Mouse (Mus musculus): ENCODE results near the gene Efcab14.

Efcab14 gene

GRCm38 (mm10) chr4:115777627-115778026 is 40.1 kb downstream of the Efcab14 start:
- no peak for DNase-seq (ENCODE audit: low read depth, low spot score)

- DNase-seq (ENCODE audit: low read depth, low spot score) = no peak
Observed at GRCm38 (mm10) chr4:115780269-115780668, 42.7 kb downstream of the Efcab14 start.

- no peak for DNase-seq (ENCODE audit: low read depth, low spot score)
Observed at GRCm38 (mm10) chr4:115780918-115781317, 43.4 kb downstream of the Efcab14 start, which contains the start of gene Tex38. Gene Tex38 (minus strand): TSS chr4:115781018.

- no peak for DNase-seq (ENCODE audit: low read depth, low spot score)
Observed at GRCm38 (mm10) chr4:115782026-115782805, 44.7 kb downstream of the Efcab14 start.

- peak; percentile 57 for DNase-seq (ENCODE audit: low read depth, low spot score)
Observed at GRCm38 (mm10) chr4:115784769-115785510, 47.4 kb downstream of the Efcab14 start, which contains the start of gene Atpaf1. Gene Atpaf1 (plus strand): TSS chr4:115784812.

GRCm38 (mm10) chr4:115785511-115786034 is 48.0 kb downstream of the Efcab14 start:
- DNase-seq (ENCODE audit: low read depth, low spot score) = no peak

GRCm38 (mm10) chr4:115790864-115791263 is 53.3 kb downstream of the Efcab14 start:
- DNase-seq (ENCODE audit: low read depth, low spot score) = no peak

- DNase-seq (ENCODE audit: low read depth, low spot score) = no peak
Observed at GRCm38 (mm10) chr4:115795360-115795759, 57.8 kb downstream of the Efcab14 start.

GRCm38 (mm10) chr4:115799981-115800380 is 62.4 kb downstream of the Efcab14 start:
- DNase-seq (ENCODE audit: low read depth, low spot score) = no peak

- DNase-seq (ENCODE audit: low read depth, low spot score) = no peak
Observed at GRCm38 (mm10) chr4:115812326-115812725, 74.8 kb downstream of the Efcab14 start.

GRCm38 (mm10) chr4:115815606-115816005 is 78.1 kb downstream of the Efcab14 start:
- DNase-seq (ENCODE audit: low read depth, low spot score) = no peak

GRCm38 (mm10) chr4:115820199-115820598 is 82.7 kb downstream of the Efcab14 start:
- no peak for DNase-seq (ENCODE audit: low read depth, low spot score)

- no peak for DNase-seq (ENCODE audit: low read depth, low spot score)
Observed at GRCm38 (mm10) chr4:115820944-115821343, 83.4 kb downstream of the Efcab14 start.

- no peak for DNase-seq (ENCODE audit: low read depth, low spot score)
Observed at GRCm38 (mm10) chr4:115821431-115821830, 83.9 kb downstream of the Efcab14 start.

GRCm38 (mm10) chr4:115821928-115822327 is 84.4 kb downstream of the Efcab14 start:
- DNase-seq (ENCODE audit: low read depth, low spot score) = no peak

GRCm38 (mm10) chr4:115824178-115824577 is 86.6 kb downstream of the Efcab14 start:
- DNase-seq (ENCODE audit: low read depth, low spot score) = no peak

- no peak for DNase-seq (ENCODE audit: low read depth, low spot score)
Observed at GRCm38 (mm10) chr4:115825271-115825670, 87.7 kb downstream of the Efcab14 start.

Data from retina, postnatal 7 days (tissue).